Mouse (Mus musculus): ENCODE results near the gene Cwc27.

GRCm38 (mm10) chr13:104631621-104632205 is 185.2 kb downstream of the Cwc27 start:
- TF ChIP-seq CTCF (IDR thresholded peaks at IDR 0.05) = no peak
- TF ChIP-seq EP300 (IDR thresholded peaks at IDR 0.05) = no peak

Measured in lung, postnatal 0 days (tissue).